ENCODE assay signal across 23 mouse cellular contexts in the genomic region with DNA sequence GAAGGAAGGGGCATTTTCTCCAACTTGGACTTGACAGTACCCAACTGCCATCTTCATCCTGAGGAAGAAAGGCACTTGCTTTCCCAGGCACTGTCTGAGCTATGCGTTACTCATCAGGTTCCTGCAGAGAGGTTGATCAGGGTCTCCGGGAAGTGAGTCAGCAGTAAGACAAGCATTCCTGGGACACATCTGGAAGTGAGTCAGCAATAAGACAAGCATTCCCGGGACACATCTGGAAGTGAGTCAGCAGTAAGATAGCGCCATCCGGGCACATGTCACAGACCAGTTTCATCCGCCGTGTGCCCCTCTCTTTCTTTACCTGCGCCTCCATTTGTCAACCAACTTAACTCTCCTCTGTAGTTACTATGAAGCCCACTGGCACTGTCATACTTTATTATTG.
DNase-seq lines count a peak whose midpoint lies in the region; ATAC-seq lines count a peak whose summit lies in the region.
"Had no signal": no experiment of that assay in that cellular context is flagged by ENCODE, and none has a peak within 500 bp of the region (broad histone marks: within the 10 kb centered on the region; RNA-seq: fewer than 3 reads in every experiment).

No protein-coding gene starts in this region.

- H3K36me3 ChIP-seq in forebrain, embryonic 15.5 days: no peaks in the 10 kb centered on the region
- no peaks in the 10 kb centered on the region for H3K36me3 ChIP-seq in forebrain, embryonic 16.5 days (ENCODE audit: control insufficient read depth, insufficient read depth)
- H3K36me3 ChIP-seq: heart, embryonic 15.5 days; limb, embryonic 15.5 days; liver, embryonic 15.5 days had no signal

- H3K9me3 ChIP-seq in forebrain, embryonic 15.5 days: no peaks in the 10 kb centered on the region
- no peaks in the 10 kb centered on the region for H3K9me3 ChIP-seq in forebrain, embryonic 16.5 days (ENCODE audit: control insufficient read depth, low read length)
- H3K9me3 ChIP-seq: heart, embryonic 15.5 days; limb, embryonic 15.5 days; liver, embryonic 15.5 days had no signal

- H3K4me2 ChIP-seq in forebrain, embryonic 15.5 days (replicated peaks): no peak overlapping the region
- no peak overlapping the region for H3K4me2 ChIP-seq in forebrain, embryonic 16.5 days (ENCODE audit: low read length)
- H3K4me2 ChIP-seq: heart, embryonic 15.5 days; limb, embryonic 15.5 days; liver, embryonic 15.5 days; midbrain, embryonic 11.5 days had no signal

- peaks cover 10% of the 10 kb centered on the region for H3K4me1 ChIP-seq in forebrain, embryonic 15.5 days
- H3K4me1 ChIP-seq in forebrain, embryonic 16.5 days (replicated peaks; ENCODE audit: control insufficient read depth, insufficient read depth, low read length): peaks cover 8% of the 10 kb centered on the region
- H3K4me1 ChIP-seq: limb, embryonic 15.5 days; liver, embryonic 15.5 days had no signal

- 87% methylated on average over 8 of the region's 8 CpGs for WGBS in forebrain, embryonic 15.5 days
- WGBS in forebrain, embryonic 16.5 days: 91% methylated on average over 8 of the region's 8 CpGs

- no peak overlapping the region for H3K9ac ChIP-seq in forebrain, embryonic 15.5 days (replicated peaks)
- H3K9ac ChIP-seq in forebrain, embryonic 16.5 days (replicated peaks; ENCODE audit: low read depth, low read length): no peak overlapping the region
- H3K9ac ChIP-seq: heart, embryonic 15.5 days; limb, embryonic 15.5 days; liver, embryonic 15.5 days had no signal

- H3K27ac ChIP-seq in forebrain, embryonic 15.5 days (replicated peaks): no peak overlapping the region; the same call in 1 of the 2 replicates
- H3K27ac ChIP-seq in forebrain, embryonic 16.5 days (ENCODE audit: low read length): no peak overlapping the region
- H3K27ac ChIP-seq: heart, embryonic 15.5 days; hindbrain, postnatal 0 days; kidney, postnatal 0 days; layer of hippocampus, adult 2 months; limb, embryonic 15.5 days; liver, embryonic 15.5 days; stomach, postnatal 0 days had no signal

- no peaks in the 10 kb centered on the region for H3K27me3 ChIP-seq in forebrain, embryonic 15.5 days
- no peaks in the 10 kb centered on the region for H3K27me3 ChIP-seq in forebrain, embryonic 16.5 days (replicated peaks; ENCODE audit: control insufficient read depth, insufficient read depth, low read length)
- H3K27me3 ChIP-seq: heart, embryonic 15.5 days; limb, embryonic 15.5 days; liver, embryonic 15.5 days had no signal

- peak; percentile 26 for DNase-seq in MN1 (ENCODE audit: low spot score)
- peak; percentile 21 for DNase-seq in adrenal gland, postnatal 10 days
- no peak for DNase-seq in heart, adult 8-10 months (ENCODE audit: low spot score)
- no peak for DNase-seq in kidney, adult 11 months
- no peak for DNase-seq in kidney, postnatal 36 days
- DNase-seq: cerebellum, adult 2 months; cerebellum, postnatal 36 days; gastrocnemius, postnatal 10 days; heart, adult 18-20 months; heart, postnatal 4 days; right cerebral cortex, adult 18-20 months had no signal

- H3K4me3 ChIP-seq in forebrain, embryonic 15.5 days: no peak overlapping the region
- H3K4me3 ChIP-seq in forebrain, embryonic 16.5 days (replicated peaks; ENCODE audit: low read length): no peak overlapping the region
- H3K4me3 ChIP-seq: erythroblast, embryonic 14.5 days; heart, embryonic 15.5 days; layer of hippocampus, adult 2 months; limb, embryonic 15.5 days; liver, embryonic 15.5 days had no signal

- ATAC-seq in forebrain, embryonic 15.5 days (replicated peaks): peak; percentile 53; the same call in 1 of the 2 replicates
- ATAC-seq in forebrain, embryonic 16.5 days: no peak; the same call in 1 of the 2 replicates
- ATAC-seq: hindbrain, postnatal 0 days; intestine, postnatal 0 days had no signal

Comparison
In these comparisons a context has a peak if more than half of its experiments do, and no peak if none do; other contexts are left out.
1. DNase-seq: peak in MN1 (single experiment) and adrenal gland, postnatal 10 days (single experiment); none in heart, adult 8-10 months (single experiment), kidney, adult 11 months (single experiment) and kidney, postnatal 36 days (0 of 2).